Mouse (Mus musculus) T-helper 1 cell (primary cell): ENCODE data around the gene Megf11.

Experiments used
- in situ Hi-C: fragments of 300-600 bp; cut with MboI, MseI; formaldehyde crosslinking; loops from one replicate; pipeline ENCODE4 v1.15.1; 2025; ENCODE audit warnings: high pct_unique_total_duplicates

Megf11 gene

DNA sequence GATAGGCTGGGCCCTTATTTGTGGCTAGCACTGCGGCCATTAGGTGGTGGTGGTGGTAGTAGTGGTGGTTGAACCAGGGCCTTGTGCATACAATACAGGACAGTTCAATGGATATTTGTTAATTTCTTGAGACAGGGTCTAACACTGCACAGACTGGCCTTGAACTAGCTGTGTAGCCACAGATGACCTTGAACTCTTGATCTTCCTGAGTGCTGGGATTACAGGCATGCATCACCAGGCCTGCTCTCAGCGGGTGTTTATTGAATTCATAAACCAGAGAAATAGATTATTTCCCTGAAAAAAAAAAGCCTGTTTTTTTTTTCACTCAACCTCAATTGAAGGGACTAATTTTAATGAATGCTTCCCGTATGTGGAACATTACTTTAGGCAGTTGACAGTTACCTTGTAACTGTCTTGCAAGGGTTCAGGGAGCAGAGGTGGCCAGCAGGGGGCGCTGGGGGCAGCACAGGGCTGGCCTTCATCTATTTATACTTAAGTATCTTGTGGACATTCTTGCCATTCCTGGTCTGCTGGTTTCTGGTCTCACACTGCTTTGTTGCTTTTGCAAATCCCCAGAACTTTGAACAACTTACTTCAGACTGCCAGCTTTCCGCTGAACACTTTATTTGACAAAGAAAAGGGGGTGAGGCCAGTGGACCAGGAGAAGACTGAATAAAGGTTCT is 8.6 kb downstream of the Megf11 start:
- in situ Hi-C loops = no loop called here

GRCm38 (mm10) chr9:64395238-64395920 is 10.0 kb downstream of the Megf11 start:
- in situ Hi-C loops = no loop called here

GRCm38 (mm10) chr9:64397108-64397507 is 11.7 kb downstream of the Megf11 start:
- in situ Hi-C loops = no loop called here

DNA sequence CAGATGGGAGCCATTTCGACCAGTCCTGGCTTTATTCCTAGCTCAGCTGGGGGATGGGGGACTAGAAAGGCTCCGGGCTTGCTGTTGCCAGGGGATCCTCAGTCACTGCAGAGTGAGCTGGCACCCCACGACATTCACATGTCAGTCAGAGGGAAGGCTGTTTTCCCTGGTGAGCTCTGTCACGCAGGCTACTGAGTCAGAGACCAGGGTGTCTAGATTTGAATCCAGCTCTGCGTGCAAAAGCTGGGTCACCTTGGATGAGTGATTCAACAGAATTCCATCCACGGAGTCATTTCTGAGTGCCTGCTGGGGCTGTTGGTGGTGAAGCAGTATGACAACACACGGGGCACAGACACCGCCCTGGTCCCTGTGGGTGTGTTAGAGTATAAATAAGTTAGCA is 13.7 kb downstream of the Megf11 start:
- in situ Hi-C loops = no loop called here

GRCm38 (mm10) chr9:64402141-64402540 is 16.7 kb downstream of the Megf11 start:
- in situ Hi-C loops = no loop called here

- in situ Hi-C loops = no loop called here
Measured at GRCm38 (mm10) chr9:64406841-64407240, 21.4 kb downstream of the Megf11 start.

- in situ Hi-C loops = no loop called here
Measured at GRCm38 (mm10) chr9:64407390-64407970, 22.1 kb downstream of the Megf11 start.

- in situ Hi-C loops = no loop called here
Measured at GRCm38 (mm10) chr9:64408821-64409220, 23.4 kb downstream of the Megf11 start.

DNA sequence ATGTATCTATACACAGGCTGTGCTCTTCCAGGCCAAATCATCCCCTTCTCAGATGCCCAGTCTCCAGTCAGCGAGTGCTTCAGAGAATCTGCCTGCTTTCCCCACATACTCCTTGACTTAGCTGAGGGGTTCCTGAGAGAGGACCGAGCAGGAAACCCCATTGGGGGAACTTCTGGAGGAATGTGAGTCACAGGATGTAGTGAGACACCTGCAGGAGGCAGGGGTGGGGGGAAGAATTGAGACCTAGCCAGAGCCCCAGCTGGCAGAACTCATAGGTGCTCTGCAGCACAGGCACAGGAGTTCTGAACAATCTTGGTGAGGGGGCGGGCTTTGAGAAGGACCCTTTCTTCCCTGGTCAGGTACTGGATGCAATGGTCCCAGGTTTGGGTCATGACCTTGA is 35.0 kb downstream of the Megf11 start:
- in situ Hi-C loops = no loop called here

DNA sequence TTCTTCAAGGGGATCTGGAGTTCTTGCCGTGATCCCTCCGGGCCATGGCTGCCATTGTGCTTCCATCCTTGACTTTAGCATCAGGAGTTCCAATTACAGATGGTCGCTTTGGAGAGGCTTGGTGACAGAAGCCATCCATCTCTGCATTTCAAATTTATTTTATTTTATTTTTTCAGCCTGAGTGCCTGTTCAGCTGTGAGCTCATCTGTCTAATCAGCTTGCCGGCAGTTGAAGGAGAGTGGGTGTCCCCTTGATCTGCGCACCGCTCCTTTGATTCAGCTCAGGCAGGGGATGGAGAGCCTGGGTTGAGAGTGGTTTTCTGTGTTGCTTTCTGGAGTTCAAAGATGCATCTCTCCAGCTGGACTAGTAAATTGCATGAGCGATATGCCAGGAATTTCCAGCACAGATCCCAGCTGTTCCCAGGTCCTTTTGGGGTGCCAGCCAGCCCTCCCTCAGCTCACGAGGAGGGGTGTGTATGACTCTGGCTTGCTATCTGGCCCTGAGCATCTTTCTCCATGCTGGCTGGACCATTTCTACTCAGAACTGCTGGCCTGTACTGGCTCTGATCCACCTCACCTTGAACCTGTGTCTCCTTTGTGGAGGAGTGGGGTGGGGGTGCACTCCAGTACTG is 36.7 kb downstream of the Megf11 start:
- in situ Hi-C loops = no loop called here

GRCm38 (mm10) chr9:64423912-64424311 is 38.5 kb downstream of the Megf11 start:
- in situ Hi-C loops = no loop called here

GRCm38 (mm10) chr9:64436121-64436520 is 50.7 kb downstream of the Megf11 start:
- in situ Hi-C loops = loop anchor here (10.0 kb wide), 1 partner anchor 1251 kb away; no protein-coding TSS in a partner anchor

DNA sequence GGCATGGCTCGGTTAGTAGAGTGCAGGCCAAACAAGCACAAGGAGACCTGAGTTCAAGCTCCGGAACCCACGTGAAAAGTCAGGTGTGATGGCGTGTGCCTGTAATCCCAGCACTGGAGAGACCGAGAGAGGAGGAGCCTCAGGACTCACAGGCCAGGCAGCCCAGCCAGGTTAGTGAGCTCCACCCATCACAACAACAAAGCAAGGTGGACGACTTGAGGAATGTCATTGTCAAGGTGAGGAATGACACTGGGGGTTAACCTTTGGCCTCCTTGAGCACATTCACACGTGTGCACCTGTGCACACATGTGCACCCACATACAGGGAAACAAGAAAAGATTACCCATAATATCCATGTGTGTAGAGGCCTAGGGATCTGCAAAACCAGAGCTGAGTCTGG is 54.7 kb downstream of the Megf11 start:
- in situ Hi-C loops = no loop called here

DNA sequence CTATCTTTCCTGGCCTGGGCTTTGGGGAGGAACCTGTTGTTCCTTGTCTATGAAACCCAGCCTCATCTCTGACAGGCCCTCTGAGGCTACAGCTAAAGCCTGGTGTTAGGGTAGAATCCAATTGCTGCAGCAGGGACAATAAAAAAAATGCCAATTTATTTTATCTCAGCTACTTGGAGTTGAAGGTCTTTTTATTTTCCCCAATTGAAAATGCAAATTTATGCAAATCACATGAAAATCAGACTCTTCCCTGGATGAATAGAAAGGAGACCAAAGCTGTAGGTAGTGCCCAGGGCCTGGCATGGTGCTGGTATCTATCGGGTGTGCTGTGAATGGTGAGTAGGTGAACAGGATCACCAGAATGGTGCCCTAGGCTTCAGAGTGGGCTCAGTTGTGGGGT is 60.6 kb downstream of the Megf11 start:
- in situ Hi-C loops = no loop called here

DNA sequence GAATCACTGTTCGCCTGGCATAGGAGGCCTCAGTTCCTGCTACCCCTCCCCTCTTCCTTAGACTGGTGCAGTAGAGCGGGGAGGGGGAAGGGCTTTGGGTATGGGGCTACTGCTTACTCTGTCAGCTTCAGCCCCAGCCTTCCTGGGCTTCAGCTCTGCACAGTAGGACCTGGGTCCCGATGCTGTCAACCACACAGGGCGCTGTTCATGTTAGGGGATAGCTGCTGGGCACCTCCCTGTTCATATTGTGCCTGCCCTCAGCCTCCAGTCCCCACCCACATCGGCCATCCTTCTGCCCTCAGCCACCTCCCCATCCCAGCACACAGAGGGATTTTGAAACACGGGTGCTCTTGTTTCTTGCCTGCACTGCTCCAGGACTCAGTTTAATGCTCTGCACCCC is 61.6 kb downstream of the Megf11 start:
- in situ Hi-C loops = no loop called here

DNA sequence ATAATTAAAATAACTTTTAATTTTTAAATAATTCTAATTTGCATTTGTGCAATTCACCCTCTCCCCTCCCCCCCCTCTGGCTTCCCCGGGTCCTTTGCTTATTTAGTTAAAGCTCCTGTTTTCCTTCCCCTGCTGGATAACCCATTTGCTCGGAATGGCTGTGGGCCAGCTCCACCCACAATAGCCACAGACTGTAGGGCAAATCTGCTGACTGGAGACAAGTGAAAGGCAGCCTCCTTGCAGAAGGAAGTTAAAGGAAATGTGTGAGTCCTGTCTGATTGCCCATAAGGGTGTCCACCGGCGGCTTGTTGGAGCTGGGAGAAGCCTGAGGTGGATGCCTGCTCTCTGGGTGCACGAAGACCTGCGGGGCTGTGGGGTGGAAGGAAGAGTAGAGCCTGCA is 62.1 kb downstream of the Megf11 start:
- in situ Hi-C loops = no loop called here

DNA sequence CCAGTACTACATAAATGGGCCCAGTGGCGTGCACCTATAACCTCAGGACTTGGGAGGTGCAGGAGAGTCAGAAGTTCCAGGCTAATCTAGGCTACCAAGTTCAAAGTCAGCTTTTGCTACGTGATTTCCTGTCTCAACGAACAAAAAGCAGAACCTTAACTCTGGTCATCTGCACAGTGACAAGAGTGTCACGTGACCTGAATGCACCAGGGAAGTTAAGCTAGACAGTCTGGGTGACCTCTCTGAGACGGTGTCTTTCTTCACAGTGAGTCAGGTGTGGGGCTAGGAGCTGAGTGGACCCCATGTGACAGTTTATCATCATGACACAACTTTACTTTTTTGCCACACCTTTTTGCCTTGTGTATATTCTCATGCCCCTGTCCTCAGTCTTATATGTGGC is 67.3 kb downstream of the Megf11 start:
- in situ Hi-C loops = no loop called here

DNA sequence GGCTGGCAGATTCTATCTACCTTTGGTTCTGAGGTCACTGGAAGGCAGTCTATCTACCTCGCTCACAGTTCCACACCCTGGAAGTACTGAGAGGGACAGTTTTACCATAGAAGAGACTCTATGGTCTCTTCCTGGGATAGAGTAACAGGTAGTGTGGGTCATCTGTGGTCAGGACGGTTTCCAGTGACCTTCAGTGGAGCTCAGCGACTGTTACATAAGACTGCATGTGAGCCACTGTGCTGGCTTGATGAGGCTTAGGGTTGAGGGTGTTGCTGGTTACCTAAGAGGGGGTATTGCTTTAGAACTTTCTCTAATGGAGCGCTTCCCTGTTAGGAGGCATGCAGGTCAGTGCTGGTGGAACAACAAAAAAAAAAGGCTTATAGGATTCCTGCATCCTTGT is 68.8 kb downstream of the Megf11 start:
- in situ Hi-C loops = no loop called here

DNA sequence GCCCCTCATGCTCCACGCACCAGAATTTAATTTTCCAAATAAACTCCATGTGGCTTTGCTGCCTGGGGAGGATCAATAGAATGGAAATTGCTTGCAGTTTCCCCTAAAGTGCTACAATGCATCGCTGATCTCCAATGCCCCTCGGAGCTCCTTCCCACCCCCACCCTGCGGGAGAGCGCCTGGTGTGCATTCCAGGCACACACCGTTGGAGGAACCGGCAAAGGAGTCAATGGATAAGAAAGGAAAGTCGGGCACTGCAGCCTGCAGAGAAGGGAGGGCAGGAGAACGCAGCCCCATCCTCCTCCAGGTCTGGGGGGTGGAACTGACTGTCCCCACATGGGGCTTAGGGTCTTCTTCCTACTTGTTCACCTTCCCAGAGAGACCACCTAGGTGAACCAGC is 70.5 kb downstream of the Megf11 start:
- in situ Hi-C loops = loop anchor here (5.0 kb wide), 1 partner anchor 794 kb away; no protein-coding TSS in a partner anchor

DNA sequence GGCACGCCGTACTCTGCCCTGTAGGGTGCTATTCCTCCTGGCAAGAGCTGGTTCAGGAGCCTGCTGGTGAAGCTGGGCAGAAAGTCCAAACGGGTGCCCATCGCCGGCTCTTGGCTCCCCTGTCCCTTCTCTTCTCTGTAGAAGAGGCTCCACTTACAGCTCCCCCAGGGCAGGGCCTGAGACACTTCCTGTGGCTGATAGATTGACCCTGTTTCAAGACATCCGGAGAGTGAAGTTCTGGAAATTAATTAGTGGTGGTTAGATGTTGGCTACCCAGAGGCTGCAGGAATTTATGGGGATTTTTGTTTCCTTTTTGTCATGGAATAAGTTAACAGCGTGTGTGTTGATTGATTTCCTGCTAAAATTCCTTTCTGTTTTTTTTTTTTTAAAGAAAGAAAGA is 72.2 kb downstream of the Megf11 start:
- in situ Hi-C loops = loop anchor here (5.0 kb wide), 1 partner anchor 795 kb away; no protein-coding TSS in a partner anchor

DNA sequence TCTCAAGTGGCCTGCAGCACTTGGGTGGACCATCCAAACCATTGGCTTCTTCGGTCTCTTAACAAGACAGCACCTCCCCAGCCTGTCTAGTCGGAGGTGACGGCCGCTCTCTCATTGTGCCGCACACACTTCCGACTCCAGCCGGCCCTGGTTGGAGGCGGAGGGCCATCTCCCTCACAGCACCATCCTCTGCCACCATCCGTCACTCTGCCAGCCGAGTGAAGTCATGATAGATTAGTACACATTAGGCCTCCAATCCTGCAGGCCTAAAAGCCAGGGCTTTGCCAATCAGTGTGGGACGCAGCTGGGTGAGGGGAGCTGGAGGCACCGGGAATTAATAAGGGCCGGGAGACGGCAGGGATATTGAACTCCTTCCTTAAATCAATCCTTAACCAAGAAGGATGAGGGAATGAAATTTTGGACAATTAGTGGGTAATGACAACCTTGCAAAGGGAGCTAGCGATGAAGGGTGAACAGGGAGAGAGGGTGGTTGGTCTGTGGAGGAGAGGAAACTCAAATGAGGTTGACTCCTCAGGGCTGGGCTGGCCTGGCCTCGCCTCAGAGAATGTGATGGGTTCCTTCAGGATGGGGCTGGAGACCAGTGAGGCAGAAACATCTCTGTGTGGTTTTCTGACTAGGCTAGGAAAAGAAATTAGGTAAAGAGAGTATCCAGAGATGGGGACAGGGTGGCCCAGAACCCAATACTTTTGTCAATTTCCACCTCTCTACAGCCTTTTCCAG is 76.3 kb downstream of the Megf11 start:
- in situ Hi-C loops = no loop called here

DNA sequence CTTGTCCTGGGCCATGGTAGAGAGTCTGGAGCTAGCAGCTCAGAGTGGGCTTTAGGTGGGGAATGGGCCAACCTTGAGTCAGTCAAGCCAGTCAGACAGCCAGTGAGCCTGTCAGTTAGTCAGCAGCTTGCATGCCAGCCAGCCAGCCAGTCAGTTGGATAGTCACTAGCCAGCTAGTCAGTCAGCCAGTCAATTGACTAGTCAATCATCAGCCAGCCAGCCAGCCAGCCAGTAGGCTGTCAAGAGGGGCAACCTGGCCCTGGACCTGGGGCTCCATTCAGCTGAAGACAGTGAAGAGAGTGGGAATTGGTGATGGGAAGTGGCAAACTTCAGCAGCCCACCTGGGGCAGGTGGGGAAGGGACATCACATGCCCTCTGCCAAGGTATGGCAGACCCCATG is 77.4 kb downstream of the Megf11 start:
- in situ Hi-C loops = no loop called here
